Mouse (Mus musculus) embryonic facial prominence, embryonic 11.5 days (tissue): ENCODE data around the gene Tmc6. TPM values are rescaled to one million over a fixed set of nuclear protein-coding genes. Genes with fewer than 3 reads are reported as not detected.

ENCODE experiments used
- ATAC-seq: fragments of 200-750 bp; cut with Nextera tagmentation; replicated peaks from 2 replicates; pipeline ENCODE4 v1.8.0; 2017; ENCODE audit warnings: low read depth; ENCODE audit not compliant: insufficient number of reproducible peaks, low FRiP score, low TSS enrichment
- DNase-seq: peaks from one replicate; pipeline ENCODE4 v3.0.0-alpha.2; 2015; ENCODE audit warnings: low spot score
- H3K27ac ChIP-seq: fragments of 300-500 bp; sonication (generic); replicated peaks from 2 replicates; pipeline ENCODE4 v1.5.1; 2014; ENCODE audit warnings: mild to moderate bottlenecking, low read depth, low read length, control low read depth
- H3K27me3 ChIP-seq: fragments of 300-500 bp; sonication (generic); 2 replicates; pipeline ENCODE4 v1.6.1; 2014; ENCODE audit warnings: mild to moderate bottlenecking, low read length, moderate library complexity, mixed read lengths; ENCODE audit not compliant: control insufficient read depth, insufficient read depth
- H3K36me3 ChIP-seq: fragments of 300-500 bp; sonication (generic); replicated peaks from 2 replicates; pipeline ENCODE4 v1.6.1; 2014; ENCODE audit warnings: low read depth, mild to moderate bottlenecking, low read length, moderate library complexity, mixed read lengths; ENCODE audit not compliant: control insufficient read depth, insufficient read depth
- H3K4me1 ChIP-seq: fragments of 300-500 bp; sonication (generic); 2 replicates; pipeline ENCODE4 v1.6.1; 2014; ENCODE audit warnings: low read length, mixed read lengths; ENCODE audit not compliant: control insufficient read depth, insufficient read depth
- H3K4me2 ChIP-seq: fragments of 300-500 bp; sonication (generic); 2 replicates; pipeline ENCODE4 v1.6.1; 2014; ENCODE audit warnings: low read depth, mild to moderate bottlenecking, control low read depth, low read length, moderate library complexity
- H3K4me3 ChIP-seq: fragments of 300-500 bp; sonication (generic); 2 replicates; pipeline ENCODE4 v1.5.1; 2014; ENCODE audit warnings: low read depth, low read length, control low read depth
- H3K9ac ChIP-seq: fragments of 300-500 bp; sonication (generic); replicated peaks from 2 replicates; pipeline ENCODE4 v1.6.1; 2014; ENCODE audit warnings: mild to moderate bottlenecking, control low read depth, low read length
- H3K9me3 ChIP-seq: fragments of 300-500 bp; sonication (generic); replicated peaks from 2 replicates; pipeline ENCODE4 v1.6.1; 2016; ENCODE audit warnings: mild to moderate bottlenecking, low read length, inconsistent platforms, mixed read lengths; ENCODE audit not compliant: control insufficient read depth
- WGBS: fragments of 180-500 bp; shearing (Covaris S2); extraction: QIAGEN DNeasy Blood & Tissue Kit; methylation state at CpG from one replicate; pipeline ENCODE4 v1.1.7; 2014; 5-methylcytosine and 5-hydroxymethylcytosine counted together
- polyA plus RNA-seq: library from polyadenylated mRNA; unstranded; fragments of >200 nt; fragmentation: Nextera tagmentation; extraction: Ambion mirVana; gene quantifications from 2 replicates; pipeline ENCODE4 v1.2.1, GENCODE M21; 2014

Tmc6 gene
- polyA plus RNA-seq, 1 experiment from 2014 or later, result 9.9 TPM

- H3K27me3 ChIP-seq, result no peaks in the 10 kb centered on the region
- DNase-seq, result no peak
- H3K4me3 ChIP-seq, result no peak overlapping the region
- WGBS, result 86% methylated on average over 5 of the region's 5 CpGs
- peaks cover 9% of the 10 kb centered on the region for H3K36me3 ChIP-seq
- no peak overlapping the region for H3K27ac ChIP-seq
- H3K4me2 ChIP-seq, result no peak overlapping the region
- H3K9ac ChIP-seq, result no peak overlapping the region
- H3K9me3 ChIP-seq, result no peaks in the 10 kb centered on the region
- ATAC-seq, result no peak
- no peaks in the 10 kb centered on the region for H3K4me1 ChIP-seq
Observed at GRCm38 (mm10) chr11:117738123-117738522, 43.9 kb downstream of the Tmc6 start.

GRCm38 (mm10) chr11:117736037-117736689 lies 45.8 kb downstream of the Tmc6 start:
- no peak for ATAC-seq
- 75% methylated on average over 5 of the region's 5 CpGs for WGBS
- DNase-seq, result no peak
- H3K36me3 ChIP-seq, result peaks cover 7% of the 10 kb centered on the region
- no peak overlapping the region for H3K4me2 ChIP-seq
- H3K9ac ChIP-seq, result no peak overlapping the region
- H3K27ac ChIP-seq, result no peak overlapping the region
- H3K4me3 ChIP-seq, result no peak overlapping the region
- H3K9me3 ChIP-seq, result no peaks in the 10 kb centered on the region
- no peaks in the 10 kb centered on the region for H3K27me3 ChIP-seq
- H3K4me1 ChIP-seq, result no peaks in the 10 kb centered on the region

GRCm38 (mm10) chr11:117731470-117731869 lies 50.5 kb downstream of the Tmc6 start:
- Histone ChIP-seq H3K27ac (no peak overlapping the region), H3K4me3 (no peak overlapping the region), H3K4me1 (no peaks in the 10 kb centered on the region), H3K36me3 (no peaks in the 10 kb centered on the region; the same call in 1 of the 2 replicates), H3K27me3 (no peaks in the 10 kb centered on the region), H3K9ac (no peak overlapping the region), H3K9me3 (no peaks in the 10 kb centered on the region), H3K4me2 (no peak overlapping the region)
- WGBS, result 91% methylated on average over 7 of the region's 7 CpGs
- ATAC-seq (no peak), DNase-seq (no peak)

- no peak overlapping the region for H3K4me3 ChIP-seq
- H3K36me3 ChIP-seq, result no peaks in the 10 kb centered on the region; the same call in 1 of the 2 replicates
- no peak overlapping the region for H3K9ac ChIP-seq
- no peak for ATAC-seq
- H3K27me3 ChIP-seq, result no peaks in the 10 kb centered on the region
- no peak overlapping the region for H3K4me2 ChIP-seq
- no peaks in the 10 kb centered on the region for H3K9me3 ChIP-seq
- DNase-seq, result no peak
- H3K4me1 ChIP-seq, result no peaks in the 10 kb centered on the region
- no peak overlapping the region for H3K27ac ChIP-seq
- WGBS, result 81% methylated on average over 4 of the region's 4 CpGs
Observed at GRCm38 (mm10) chr11:117730490-117730838, 51.5 kb downstream of the Tmc6 start.

- H3K9ac ChIP-seq, result no peak overlapping the region
- no peaks in the 10 kb centered on the region for H3K4me1 ChIP-seq
- no peaks in the 10 kb centered on the region for H3K36me3 ChIP-seq
- ATAC-seq (no peak), DNase-seq (no peak)
- H3K27ac ChIP-seq, result no peak overlapping the region
- 84% methylated on average over 7 of the region's 7 CpGs for WGBS
- H3K4me3 ChIP-seq, result no peak overlapping the region
- no peaks in the 10 kb centered on the region for H3K27me3 ChIP-seq
- no peaks in the 10 kb centered on the region for H3K9me3 ChIP-seq
- H3K4me2 ChIP-seq, result no peak overlapping the region
Observed at GRCm38 (mm10) chr11:117729798-117730489, 52.1 kb downstream of the Tmc6 start.

GRCm38 (mm10) chr11:117729341-117729740 lies 52.7 kb downstream of the Tmc6 start:
- H3K4me3 ChIP-seq, result no peak overlapping the region
- DNase-seq (no peak), ATAC-seq (no peak)
- H3K4me2 ChIP-seq, result no peak overlapping the region
- no peaks in the 10 kb centered on the region for H3K4me1 ChIP-seq
- H3K27me3 ChIP-seq, result no peaks in the 10 kb centered on the region
- H3K9ac ChIP-seq, result no peak overlapping the region
- no peak overlapping the region for H3K27ac ChIP-seq
- WGBS, result 85% methylated on average over 3 of the region's 3 CpGs
- no peaks in the 10 kb centered on the region for H3K36me3 ChIP-seq
- no peaks in the 10 kb centered on the region for H3K9me3 ChIP-seq

- H3K9me3 ChIP-seq, result no peaks in the 10 kb centered on the region
- no peaks in the 10 kb centered on the region for H3K27me3 ChIP-seq
- no peak overlapping the region for H3K9ac ChIP-seq
- DNase-seq (peak; percentile 17), ATAC-seq (no peak)
- H3K4me2 ChIP-seq, result no peak overlapping the region
- H3K4me3 ChIP-seq, result no peak overlapping the region
- no peaks in the 10 kb centered on the region for H3K4me1 ChIP-seq
- no peak overlapping the region for H3K27ac ChIP-seq
- WGBS, result 33% methylated on average over 1 of the region's 1 CpGs
- no peaks in the 10 kb centered on the region for H3K36me3 ChIP-seq
Observed at GRCm38 (mm10) chr11:117728841-117729240, 53.2 kb downstream of the Tmc6 start.

GRCm38 (mm10) chr11:117728245-117728644 lies 53.8 kb downstream of the Tmc6 start:
- H3K4me3 ChIP-seq, result no peak overlapping the region
- H3K27me3 ChIP-seq, result no peaks in the 10 kb centered on the region
- DNase-seq (no peak), ATAC-seq (no peak)
- no peak overlapping the region for H3K4me2 ChIP-seq
- no peaks in the 10 kb centered on the region for H3K9me3 ChIP-seq
- H3K36me3 ChIP-seq, result no peaks in the 10 kb centered on the region
- H3K4me1 ChIP-seq, result no peaks in the 10 kb centered on the region
- no peak overlapping the region for H3K9ac ChIP-seq
- 87% methylated on average over 5 of the region's 5 CpGs for WGBS
- H3K27ac ChIP-seq, result no peak overlapping the region
